ENCODE assay signal across 17 mouse cellular contexts in genomic region chr7:3419941-3420340, GRCm38 (mm10). TPM values are rescaled to one million over a fixed set of nuclear protein-coding genes. Genes with fewer than 3 reads are reported as not detected.
"Had no signal": no experiment of that assay in that cellular context is flagged by ENCODE, and none has a peak within 500 bp of the region (broad histone marks: within the 10 kb centered on the region; RNA-seq: fewer than 3 reads in every experiment).

No protein-coding gene starts in this region.

- H3K9me3 ChIP-seq: kidney, embryonic 15.5 days; limb, embryonic 13.5 days; midbrain, embryonic 13.5 days; neural tube, embryonic 12.5 days; stomach, embryonic 15.5 days had no signal

- H3K4me2 ChIP-seq: kidney, embryonic 15.5 days; limb, embryonic 13.5 days; midbrain, embryonic 13.5 days; neural tube, embryonic 12.5 days; stomach, embryonic 15.5 days had no signal

- H3K27ac ChIP-seq: kidney, embryonic 15.5 days; limb, embryonic 13.5 days; liver, embryonic 14.5 days; midbrain, embryonic 13.5 days; neural tube, embryonic 12.5 days; stomach, embryonic 15.5 days had no signal

- H3K9ac ChIP-seq: kidney, embryonic 15.5 days; limb, embryonic 13.5 days; liver, embryonic 14.5 days; midbrain, embryonic 13.5 days; neural tube, embryonic 12.5 days; stomach, embryonic 15.5 days had no signal

- H3K36me3 ChIP-seq: kidney, embryonic 15.5 days; limb, embryonic 13.5 days; midbrain, embryonic 13.5 days; neural tube, embryonic 12.5 days; stomach, embryonic 15.5 days had no signal

- H3K4me3 ChIP-seq: kidney, embryonic 15.5 days; limb, embryonic 13.5 days; midbrain, embryonic 13.5 days; neural tube, embryonic 12.5 days; stomach, embryonic 15.5 days had no signal

- H3K4me1 ChIP-seq: stomach, embryonic 15.5 days had no signal

- ATAC-seq: intestine, embryonic 16.5 days; midbrain, embryonic 13.5 days had no signal

- DNase-seq: kidney, adult 2 months; kidney, postnatal 14 days; left cerebral cortex, postnatal 4 days; lung, adult 18-20 months; lung, postnatal 36 days; retina, postnatal 1 day; right cerebral cortex, postnatal 4 days had no signal

RNA-seq across cellular contexts. Expression of gene Cacng6, which starts 4.1 kb away (rescaled TPM):
- total RNA-seq: megakaryocyte progenitor cell, adult 5-6 weeks; neutrophil, adult 5-6 weeks had no signal
- polyA plus RNA-seq: liver, adult 2 months; liver, embryonic 14.5 days; midbrain, embryonic 13.5 days had no signal

RNA-seq across cellular contexts. Expression of gene Cacng8, which starts 29.5 kb away (rescaled TPM):
- total RNA-seq: liver, adult 2 months; megakaryocyte progenitor cell, adult 5-6 weeks; neutrophil, adult 5-6 weeks had no signal
- polyA plus RNA-seq: liver, adult 2 months had no signal
